Mouse (Mus musculus) liver, embryonic 14.5 days (tissue): ENCODE data around the gene Defb7.

Experiments
- CTCF ChIP-seq: IDR thresholded peaks from 2 replicates; pipeline ENCODE4 v1.5.1; 2016; ENCODE audit warnings: antibody characterized with exemption, low read depth, control low read depth
- EP300 ChIP-seq: IDR thresholded peaks from 2 replicates; pipeline ENCODE4 v1.6.1; 2016; ENCODE audit warnings: antibody characterized with exemption, low read depth

GRCm38 (mm10) chr8:19500524-19500923 lies 5.6 kb downstream of the Defb7 start:
- no peak for TF ChIP-seq CTCF
- TF ChIP-seq EP300 = no peak
